Mouse (Mus musculus): ENCODE measurements at regions not wholly inside any gene's neighbourhood (a gene's known extent, or its start where the extent isn't known, plus 50 kb on each side); places are given as distances from the start of the nearest gene placed in this dataset.

- TF ChIP-seq CTCF (IDR thresholded peaks at IDR 0.05; ENCODE audit: insufficient read depth, low read length) = no peak
- TF ChIP-seq POLR2A (IDR thresholded peaks at IDR 0.05; ENCODE audit: borderline replicate concordance, extremely low read depth, low read depth, low read length) = no peak
These were observed 193.8 kb upstream of the Jarid2 start for GRCm38 (mm10) chr13:44535441-44535840.

Data from lung, adult 2 months (tissue).